Mouse (Mus musculus): ENCODE data around the gene Platr17. TPM values are rescaled to one million over a fixed set of nuclear protein-coding genes. Genes with fewer than 3 reads are reported as not detected.
"Not testable (repeated sequence)": the region's sequence is repeated elsewhere in the genome, so short reads cannot be mapped to it uniquely, and the experiment has no call there.

Gene Platr17
- not detected in 2 replicates for total RNA-seq (2012; rRNA removed)
- total RNA-seq (2014; rRNA removed), result not detected in 2 replicates
- polyA plus RNA-seq (2012; ENCODE audit: insufficient read length, low read depth), result not detected in 2 replicates

- H3K9me3 ChIP-seq (replicated peaks; ENCODE audit: low read length); H3K27me3 ChIP-seq (replicated peaks); DNase-seq (ENCODE audit: extremely low read depth); H3K4me2 ChIP-seq (ENCODE audit: insufficient read depth, low read depth, poor library complexity, severe bottlenecking); H3K4me3 ChIP-seq (replicated peaks in 1 of 3; ENCODE audit: low read depth in 2 of 3, low read length in 2 of 3, poor library complexity in 1 of 3); H3K36me3 ChIP-seq (replicated peaks in 1 of 2; ENCODE audit: control insufficient read depth in 1 of 2, insufficient read depth in 1 of 2, low read length in 1 of 2); H3K9ac ChIP-seq (ENCODE audit: insufficient read depth, low read depth); H3K79me2 ChIP-seq (replicated peaks; ENCODE audit: control insufficient read depth, extremely low read depth, insufficient read depth, poor library complexity, severe bottlenecking); H3K27ac ChIP-seq (ENCODE audit: insufficient read depth, low read depth); in situ Hi-C loops (cut with MboI; ENCODE audit: low pct_ligation_motif_present, low pct_unique_long_range_greater_than_20kb, low sequenced_read_pairs); dilution Hi-C loops (cut with MboI; ENCODE audit: extremely low pct_ligation_motif_present, extremely low pct_unique_long_range_greater_than_20kb, low sequenced_read_pairs): not testable (repeated sequence)
- peaks cover 0 to 17% of the 10 kb centered on the region in 2 experiments; a peak in 2 of 4 replicates for H3K4me1 ChIP-seq (ENCODE audit: control insufficient read depth in 1 of 2, insufficient read depth in 2 of 2)
These were observed at the start of gene Platr17 for GRCm38 (mm10) chr17:33904835-33905234. Gene Platr17 (plus strand): TSS chr17:33905135.

GRCm38 (mm10) chr17:33857816-33858215 is 47.1 kb upstream of the Platr17 start:
- Histone ChIP-seq H3K79me2 (replicated peaks; ENCODE audit: control insufficient read depth, extremely low read depth, insufficient read depth, poor library complexity, severe bottlenecking) (no peaks in the 10 kb centered on the region), H3K27me3 (replicated peaks) (no peaks in the 10 kb centered on the region), H3K9me3 (replicated peaks; ENCODE audit: low read length) (peaks cover 5% of the 10 kb centered on the region), H3K27ac (ENCODE audit: insufficient read depth, low read depth) (no peak overlapping the region), H3K9ac (ENCODE audit: insufficient read depth, low read depth) (no peak overlapping the region), H3K4me2 (ENCODE audit: insufficient read depth, low read depth, poor library complexity, severe bottlenecking) (no peak overlapping the region), H3K4me1 (ENCODE audit: control insufficient read depth in 1 of 2, insufficient read depth in 2 of 2) (no peaks in the 10 kb centered on the region), H3K4me3 (replicated peaks in 1 of 3; ENCODE audit: low read depth in 2 of 3, low read length in 2 of 3, poor library complexity in 1 of 3) (no peak overlapping the region), H3K36me3 (replicated peaks in 1 of 2; ENCODE audit: control insufficient read depth in 1 of 2, insufficient read depth in 1 of 2, low read length in 1 of 2) (no peaks in the 10 kb centered on the region)
- in situ Hi-C loops (cut with MboI; ENCODE audit: low pct_ligation_motif_present, low pct_unique_long_range_greater_than_20kb, low sequenced_read_pairs), result no loop called here
- TF ChIP-seq ZKSCAN1 (IDR thresholded peaks at IDR 0.05; ENCODE audit: borderline replicate concordance, low read depth, low read length), result no peak
- TF ChIP-seq USF2 (conservative IDR thresholded peaks at IDR 0.05; ENCODE audit: low read depth, low read length), result no peak
- no peak for TF ChIP-seq ETS1 (conservative IDR thresholded peaks at IDR 0.05; ENCODE audit: low read depth, low read length)
- TF ChIP-seq GABPA (IDR thresholded peaks at IDR 0.05; ENCODE audit: insufficient replicate concordance, low read depth, low read length), result no peak
- TF ChIP-seq MAZ (IDR thresholded peaks at IDR 0.05; ENCODE audit: low read depth, low read length), result no peak
- no peak for TF ChIP-seq EP300 (IDR thresholded peaks at IDR 0.05; ENCODE audit: low read length)
- TF ChIP-seq JUND (conservative IDR thresholded peaks at IDR 0.05; ENCODE audit: low read depth, low read length), result no peak
- no peak for DNase-seq (ENCODE audit: extremely low read depth)
- dilution Hi-C loops (cut with MboI; ENCODE audit: extremely low pct_ligation_motif_present, extremely low pct_unique_long_range_greater_than_20kb, low sequenced_read_pairs), result no loop called here

GRCm38 (mm10) chr17:33865330-33866030 is 39.5 kb upstream of the Platr17 start:
- Histone ChIP-seq H3K9me3 (replicated peaks; ENCODE audit: low read length) (no peaks in the 10 kb centered on the region), H3K27ac (ENCODE audit: insufficient read depth, low read depth) (no peak overlapping the region), H3K4me1 (ENCODE audit: control insufficient read depth in 1 of 2, insufficient read depth in 2 of 2) (peaks cover 0 to 6% of the 10 kb centered on the region in 2 experiments; a peak in 3 of 4 replicates), H3K36me3 (replicated peaks in 1 of 2; ENCODE audit: control insufficient read depth in 1 of 2, insufficient read depth in 1 of 2, low read length in 1 of 2) (peaks cover 0 to 5% of the 10 kb centered on the region in 2 experiments), H3K9ac (ENCODE audit: insufficient read depth, low read depth) (no peak overlapping the region), H3K4me3 (replicated peaks in 1 of 3; ENCODE audit: low read depth in 2 of 3, low read length in 2 of 3, poor library complexity in 1 of 3) (no peak overlapping the region), H3K4me2 (ENCODE audit: insufficient read depth, low read depth, poor library complexity, severe bottlenecking) (0 out of 2 replicates have a peak overlapping the region, but pooled peaks have one; percentile 18), H3K79me2 (replicated peaks; ENCODE audit: control insufficient read depth, extremely low read depth, insufficient read depth, poor library complexity, severe bottlenecking) (no peaks in the 10 kb centered on the region), H3K27me3 (replicated peaks) (no peaks in the 10 kb centered on the region)
- in situ Hi-C loops (cut with MboI; ENCODE audit: low pct_ligation_motif_present, low pct_unique_long_range_greater_than_20kb, low sequenced_read_pairs) (no loop called here), dilution Hi-C loops (cut with MboI; ENCODE audit: extremely low pct_ligation_motif_present, extremely low pct_unique_long_range_greater_than_20kb, low sequenced_read_pairs) (no loop called here)
- DNase-seq (ENCODE audit: extremely low read depth), result peak; percentile 85
- TF ChIP-seq NRF1 (IDR thresholded peaks at IDR 0.05; ENCODE audit: low read depth, low read length) (0 out of 2 replicates have a peak, but pooled peaks have one; percentile 29), JUN (IDR thresholded peaks at IDR 0.05; ENCODE audit: insufficient read depth, low read depth, low read length) (no peak), ZMIZ1 (IDR thresholded peaks at IDR 0.05; ENCODE audit: low read depth, low read length) (no peak), ZC3H11A (IDR thresholded peaks at IDR 0.05; ENCODE audit: low read depth, low read length) (no peak), E2F4 (IDR thresholded peaks at IDR 0.05; ENCODE audit: insufficient replicate concordance, low read depth, low read length) (no peak), POLR2A (IDR thresholded peaks at IDR 0.05; ENCODE audit: low read depth, low read length) (0 out of 2 replicates have a peak, but pooled peaks have one; percentile 17), NELFE (IDR thresholded peaks at IDR 0.05; ENCODE audit: low read depth, low read length) (no peak), KAT2A (IDR thresholded peaks at IDR 0.05; ENCODE audit: insufficient replicate concordance, low read length) (no peak), GABPA (IDR thresholded peaks at IDR 0.05; ENCODE audit: insufficient replicate concordance, low read depth, low read length) (no peak), UBTF (IDR thresholded peaks at IDR 0.05; ENCODE audit: low read depth, low read length) (no peak), ZKSCAN1 (IDR thresholded peaks at IDR 0.05; ENCODE audit: borderline replicate concordance, low read depth, low read length) (no peak), CHD2 (IDR thresholded peaks at IDR 0.05; ENCODE audit: low read length) (peak; percentile 55), USF2 (conservative IDR thresholded peaks at IDR 0.05; ENCODE audit: low read depth, low read length) (no peak), MEF2A (IDR thresholded peaks at IDR 0.05; ENCODE audit: borderline replicate concordance, low read depth, low read length) (peak; percentile 66; the same call in 1 of the 2 replicates), CTCF (conservative IDR thresholded peaks at IDR 0.05 in 1 of 2, IDR thresholded peaks at IDR 0.05 in 1 of 2; ENCODE audit: low read depth in 2 of 2, low read length in 2 of 2) (peak; percentile 78 to 81), IRF4 (IDR thresholded peaks at IDR 0.05; ENCODE audit: low read depth, low read length) (peak; percentile 47; the same call in 1 of the 2 replicates), SMC3 (IDR thresholded peaks at IDR 0.05; ENCODE audit: low read depth, low read length) (peak; percentile 40), MAX (IDR thresholded peaks at IDR 0.05; ENCODE audit: low read length) (peak; percentile 67), BHLHE40 (IDR thresholded peaks at IDR 0.05; ENCODE audit: low read depth, low read length) (peak; percentile 52), JUND (conservative IDR thresholded peaks at IDR 0.05; ENCODE audit: low read depth, low read length) (0 out of 2 replicates have a peak, but pooled peaks have one; percentile 21)

Data from CH12.LX (cell line).